Mouse (Mus musculus) heart, embryonic 11.5 days (tissue): ENCODE results near the gene Mfsd4b1. TPM values are rescaled to one million over a fixed set of nuclear protein-coding genes. Genes with fewer than 3 reads are reported as not detected.

Source experiments
- ATAC-seq: fragments of 200-750 bp; cut with Nextera tagmentation; replicated peaks from 2 replicates; pipeline ENCODE4 v1.8.0; 2017; ENCODE audit warnings: moderate library complexity; ENCODE audit not compliant: insufficient number of reproducible peaks, low FRiP score, low TSS enrichment
- H3K27ac ChIP-seq: fragments of 300-500 bp; sonication (generic); 2 replicates; pipeline ENCODE4 v1.5.1; 2014; ENCODE audit warnings: mild to moderate bottlenecking, low read depth, low read length
- H3K27me3 ChIP-seq: fragments of 300-500 bp; sonication (generic); 2 replicates; pipeline ENCODE4 v1.6.1; 2014; ENCODE audit warnings: mild to moderate bottlenecking, low read length, mixed read lengths; ENCODE audit not compliant: control insufficient read depth, insufficient read depth
- H3K36me3 ChIP-seq: fragments of 300-500 bp; sonication (generic); 2 replicates; pipeline ENCODE4 v1.6.1; 2014; ENCODE audit warnings: mild to moderate bottlenecking, low read length, moderate library complexity, mixed read lengths; ENCODE audit not compliant: control insufficient read depth, insufficient read depth
- H3K4me1 ChIP-seq: fragments of 300-500 bp; sonication (generic); 2 replicates; pipeline ENCODE4 v1.6.1; 2014; ENCODE audit warnings: low read length; ENCODE audit not compliant: control insufficient read depth, insufficient read depth
- H3K4me2 ChIP-seq: fragments of 300-500 bp; sonication (generic); 2 replicates; pipeline ENCODE4 v1.6.1; 2014; ENCODE audit warnings: mild to moderate bottlenecking, moderate library complexity
- H3K4me3 ChIP-seq: fragments of 300-500 bp; sonication (generic); 2 replicates; pipeline ENCODE4 v1.5.1; 2014; ENCODE audit warnings: low read depth, low read length
- H3K9ac ChIP-seq: fragments of 300-500 bp; sonication (generic); 2 replicates; pipeline ENCODE4 v1.6.1; 2014; ENCODE audit warnings: mild to moderate bottlenecking, low read depth, low read length, moderate library complexity
- H3K9me3 ChIP-seq: fragments of 300-500 bp; sonication (generic); replicated peaks from 2 replicates; pipeline ENCODE4 v1.6.1; 2016; ENCODE audit warnings: low read length; ENCODE audit not compliant: control insufficient read depth
- WGBS: fragments of 180-500 bp; shearing (Covaris S2); extraction: QIAGEN DNeasy Blood & Tissue Kit; methylation state at CpG from one replicate; pipeline ENCODE4 v1.1.7; 2014; ENCODE audit not compliant: insufficient replicate concordance; 5-methylcytosine and 5-hydroxymethylcytosine counted together
- polyA plus RNA-seq: library from polyadenylated mRNA; unstranded; fragments of >200 nt; fragmentation: Nextera tagmentation; extraction: Ambion mirVana; gene quantifications from 2 replicates; pipeline ENCODE4 v1.2.1, GENCODE M21; 2014

Mfsd4b1 gene
- polyA plus RNA-seq, 1 experiment from 2014 or later: 0.11 TPM

DNA sequence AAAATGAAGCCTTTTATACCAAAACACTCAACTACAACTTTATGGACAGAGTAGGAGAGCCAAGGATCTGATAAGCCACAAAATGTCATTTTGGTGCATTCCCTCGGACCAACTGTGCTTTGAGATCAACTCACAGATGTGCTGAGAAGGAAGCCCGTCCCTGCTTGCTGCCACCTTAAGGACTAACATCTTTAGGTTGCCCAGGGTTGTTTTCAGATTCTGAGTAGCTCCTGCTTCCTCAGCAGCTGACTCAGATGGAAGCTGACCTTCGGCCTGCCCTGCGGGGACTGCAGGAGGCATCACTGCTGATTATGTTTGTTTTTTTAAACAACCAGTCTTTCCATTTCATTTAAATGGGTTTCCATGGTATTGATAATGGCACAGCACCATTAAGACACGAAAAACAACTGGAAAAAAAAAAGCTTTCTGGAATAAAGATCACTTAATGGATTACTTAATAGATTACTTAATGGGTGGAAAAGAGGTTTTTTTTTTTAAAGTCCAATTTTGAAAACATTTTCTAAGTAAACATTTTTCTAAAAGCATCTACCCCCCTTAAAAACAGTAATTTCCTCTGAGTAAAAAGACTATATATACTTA, 38.3 kb upstream of the Mfsd4b1 start:
- no peaks in the 10 kb centered on the region for H3K36me3 ChIP-seq
- no peak overlapping the region for H3K27ac ChIP-seq
- no peak overlapping the region for H3K9ac ChIP-seq
- H3K9me3 ChIP-seq: no peaks in the 10 kb centered on the region
- no peak overlapping the region for H3K4me3 ChIP-seq
- no peaks in the 10 kb centered on the region for H3K27me3 ChIP-seq
- no peak overlapping the region for H3K4me2 ChIP-seq
- no peak for ATAC-seq
- WGBS: 24% methylated on average over 5 of the region's 5 CpGs
- H3K4me1 ChIP-seq: no peaks in the 10 kb centered on the region; the same call in 1 of the 2 replicates

DNA sequence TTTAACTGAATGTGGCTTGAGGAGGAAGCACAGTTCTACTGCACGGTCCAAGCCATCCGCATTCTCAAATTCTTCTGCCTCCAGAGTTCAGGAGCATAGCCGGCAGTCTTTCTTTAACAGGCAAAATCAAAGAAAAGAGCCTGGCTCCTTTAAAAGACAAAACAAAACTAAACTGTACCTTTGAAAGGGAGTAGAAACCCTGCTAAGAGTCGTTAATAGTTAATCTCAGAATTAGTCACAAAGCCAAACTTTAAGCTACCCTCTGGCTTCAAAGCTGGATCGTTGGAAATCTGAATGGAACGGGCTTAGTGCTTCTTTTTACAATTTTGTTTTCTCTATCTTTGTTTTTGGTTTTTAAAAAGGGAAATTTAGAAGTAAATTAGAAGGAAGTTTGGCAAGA, 37.7 kb upstream of the Mfsd4b1 start:
- no peaks in the 10 kb centered on the region for H3K9me3 ChIP-seq
- no peak for ATAC-seq
- no peak overlapping the region for H3K27ac ChIP-seq
- H3K4me3 ChIP-seq: no peak overlapping the region
- H3K36me3 ChIP-seq: no peaks in the 10 kb centered on the region
- H3K4me2 ChIP-seq: no peak overlapping the region
- no peak overlapping the region for H3K9ac ChIP-seq
- 72% methylated on average over 6 of the region's 6 CpGs for WGBS
- H3K27me3 ChIP-seq: no peaks in the 10 kb centered on the region
- no peaks in the 10 kb centered on the region for H3K4me1 ChIP-seq

GRCm38 (mm10) chr10:40061926-40062325, 36.9 kb upstream of the Mfsd4b1 start:
- WGBS: 84% methylated on average over 5 of the region's 5 CpGs

DNA sequence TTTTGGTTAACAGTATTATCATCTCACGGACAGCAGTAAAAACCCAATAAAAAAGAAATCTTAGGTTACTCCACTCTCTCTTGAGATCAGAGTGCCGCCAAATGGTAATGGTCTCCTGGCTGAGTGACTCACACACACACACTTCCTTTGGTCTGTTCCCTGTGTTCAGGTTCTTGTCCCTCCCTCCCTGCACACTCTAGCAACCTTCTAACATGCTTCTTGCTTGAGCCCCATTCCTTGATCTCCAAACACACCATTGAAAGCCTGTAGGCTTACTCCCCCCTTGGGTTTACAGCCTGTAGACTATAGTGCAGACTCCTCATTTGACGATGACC, 33.7 kb upstream of the Mfsd4b1 start:
- ATAC-seq: no peak
- no peaks in the 10 kb centered on the region for H3K4me1 ChIP-seq
- H3K36me3 ChIP-seq: no peaks in the 10 kb centered on the region
- H3K4me3 ChIP-seq: no peak overlapping the region
- H3K9me3 ChIP-seq: no peaks in the 10 kb centered on the region
- H3K27me3 ChIP-seq: no peaks in the 10 kb centered on the region
- WGBS: 81% methylated on average over 3 of the region's 3 CpGs
- H3K9ac ChIP-seq: no peak overlapping the region
- no peak overlapping the region for H3K4me2 ChIP-seq
- no peak overlapping the region for H3K27ac ChIP-seq

More at GRCm38 (mm10) chr10:40061926-40062325, 36.9 kb upstream of the Mfsd4b1 start:
- no peak overlapping the region for H3K27ac ChIP-seq
- no peaks in the 10 kb centered on the region for H3K9me3 ChIP-seq
- no peak overlapping the region for H3K4me3 ChIP-seq
- no peak for ATAC-seq
- no peak overlapping the region for H3K9ac ChIP-seq
- no peaks in the 10 kb centered on the region for H3K4me1 ChIP-seq
- H3K4me2 ChIP-seq: no peak overlapping the region
- no peaks in the 10 kb centered on the region for H3K36me3 ChIP-seq
- H3K27me3 ChIP-seq: no peaks in the 10 kb centered on the region

GRCm38 (mm10) chr10:40058062-40058785, 33.2 kb upstream of the Mfsd4b1 start:
- Histone ChIP-seq H3K27ac (no peak overlapping the region), H3K27me3 (no peaks in the 10 kb centered on the region), H3K4me2 (no peak overlapping the region), H3K4me3 (no peak overlapping the region), H3K36me3 (no peaks in the 10 kb centered on the region), H3K9me3 (no peaks in the 10 kb centered on the region), H3K9ac (no peak overlapping the region), H3K4me1 (no peaks in the 10 kb centered on the region)
- no peak for ATAC-seq
- 53% methylated on average over 6 of the region's 6 CpGs for WGBS

DNA sequence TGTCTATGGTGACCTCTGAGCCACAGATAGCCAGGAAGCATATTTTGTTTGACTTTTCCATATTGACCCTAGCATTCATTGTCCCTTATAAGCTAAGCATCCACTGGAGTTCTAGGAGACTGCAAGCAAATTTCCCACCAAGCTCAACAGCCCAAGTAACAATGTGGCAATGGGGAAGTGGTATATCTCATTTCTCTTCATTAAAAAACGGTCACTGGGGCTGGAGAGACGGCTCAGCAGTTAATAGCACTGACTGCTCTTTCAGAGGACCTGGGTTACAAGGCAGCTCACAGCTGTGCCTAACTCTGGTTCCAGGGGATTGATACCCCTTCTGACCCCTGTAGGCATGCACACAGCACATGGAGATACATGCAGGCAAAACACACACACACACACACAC, 32.5 kb upstream of the Mfsd4b1 start:
- Histone ChIP-seq H3K4me1 (no peaks in the 10 kb centered on the region), H3K27me3 (no peaks in the 10 kb centered on the region), H3K27ac (no peak overlapping the region), H3K9me3 (no peaks in the 10 kb centered on the region), H3K9ac (no peak overlapping the region), H3K36me3 (no peaks in the 10 kb centered on the region), H3K4me2 (no peak overlapping the region), H3K4me3 (no peak overlapping the region)
- WGBS: 74% methylated on average over 2 of the region's 2 CpGs
- no peak for ATAC-seq

DNA sequence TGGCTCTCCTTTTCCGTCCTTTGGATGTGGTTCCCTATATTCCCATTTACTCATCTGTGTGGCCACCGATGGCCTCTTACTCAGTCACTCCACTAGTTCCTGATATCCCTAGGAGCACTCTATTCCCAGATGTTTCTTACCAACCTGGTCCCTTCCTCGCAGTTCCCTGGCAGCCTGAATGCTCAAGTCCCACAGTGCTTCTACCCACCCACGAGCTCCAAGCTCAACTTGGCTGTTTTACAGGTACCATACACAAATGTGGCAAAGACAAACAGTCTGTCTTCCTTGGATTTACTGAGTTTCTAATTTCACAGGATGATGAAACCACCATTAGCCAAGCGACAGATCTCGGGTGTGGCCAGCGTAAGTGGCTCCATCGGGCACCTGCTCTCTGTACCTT, 29.4 kb upstream of the Mfsd4b1 start:
- H3K27me3 ChIP-seq: no peaks in the 10 kb centered on the region
- 88% methylated on average over 8 of the region's 8 CpGs for WGBS
- H3K9ac ChIP-seq: no peak overlapping the region
- no peaks in the 10 kb centered on the region for H3K36me3 ChIP-seq
- ATAC-seq: no peak
- no peak overlapping the region for H3K4me3 ChIP-seq
- no peaks in the 10 kb centered on the region for H3K9me3 ChIP-seq
- no peak overlapping the region for H3K27ac ChIP-seq
- no peaks in the 10 kb centered on the region for H3K4me1 ChIP-seq
- H3K4me2 ChIP-seq: no peak overlapping the region

DNA sequence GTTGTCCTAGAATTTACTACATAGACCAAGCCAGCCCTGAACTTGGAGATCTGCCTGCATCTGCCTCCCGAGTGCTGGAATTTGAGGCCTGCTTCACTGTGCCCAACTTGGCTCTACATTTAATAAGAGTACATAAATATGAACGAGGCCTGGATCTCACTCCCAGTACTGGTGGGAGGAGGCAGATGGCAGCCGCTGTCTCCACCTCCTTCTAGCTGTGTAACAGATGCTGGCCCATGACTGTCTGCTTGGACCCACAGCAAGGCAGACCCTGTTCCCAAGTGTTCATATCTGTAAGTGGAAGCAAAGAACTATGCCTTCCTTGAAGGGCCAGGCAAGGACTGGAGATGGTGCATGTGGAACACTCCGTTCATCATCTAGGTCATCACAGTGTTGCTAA, 28.8 kb upstream of the Mfsd4b1 start:
- no peak overlapping the region for H3K9ac ChIP-seq
- WGBS: 87% methylated on average over 4 of the region's 4 CpGs
- no peak overlapping the region for H3K4me2 ChIP-seq
- H3K27ac ChIP-seq: no peak overlapping the region
- ATAC-seq: no peak
- no peaks in the 10 kb centered on the region for H3K9me3 ChIP-seq
- no peak overlapping the region for H3K4me3 ChIP-seq
- H3K27me3 ChIP-seq: no peaks in the 10 kb centered on the region
- no peaks in the 10 kb centered on the region for H3K36me3 ChIP-seq
- no peaks in the 10 kb centered on the region for H3K4me1 ChIP-seq
